Mouse (Mus musculus) erythroblast, embryonic 14.5 days (primary cell): ENCODE measurements around the gene Zfp830.

Experiments used
- GATA1 ChIP-seq: IDR thresholded peaks from 2 replicates; pipeline ENCODE4 v1.6.1; 2012; ENCODE audit warnings: low read length, inconsistent platforms, mixed read lengths
- TAL1 ChIP-seq: IDR thresholded peaks from 3 replicates; pipeline ENCODE4 v1.6.1; 2012; ENCODE audit warnings: low read length, inconsistent platforms, mixed read lengths

GRCm38 (mm10) chr11:82752349-82753115, 11.6 kb upstream of the Zfp830 start:
- TF ChIP-seq GATA1, result no peak
- no peak for TF ChIP-seq TAL1
